Mouse (Mus musculus): ENCODE measurements around the gene Tapt1.
A peak's percentile ranks its signal among the peaks of the same experiment; 100 is the strongest.

Tapt1 gene

GRCm38 (mm10) chr5:44197806-44198205 is 28.6 kb downstream of the Tapt1 start:
- no peak for DNase-seq (ENCODE audit: low read depth)

- DNase-seq (ENCODE audit: low read depth), result no peak
Measured at GRCm38 (mm10) chr5:44196167-44196566, 30.3 kb downstream of the Tapt1 start.

- DNase-seq (ENCODE audit: low read depth), result no peak
Measured at GRCm38 (mm10) chr5:44187370-44187769, 39.1 kb downstream of the Tapt1 start.

GRCm38 (mm10) chr5:44181669-44182068 is 44.8 kb downstream of the Tapt1 start:
- DNase-seq (ENCODE audit: low read depth), result no peak

GRCm38 (mm10) chr5:44180450-44180849 is 46.0 kb downstream of the Tapt1 start:
- no peak for DNase-seq (ENCODE audit: low read depth)

GRCm38 (mm10) chr5:44174046-44174445 is 52.4 kb downstream of the Tapt1 start:
- no peak for DNase-seq (ENCODE audit: low read depth)

- no peak for DNase-seq (ENCODE audit: low read depth)
Measured at GRCm38 (mm10) chr5:44166866-44167265, 59.6 kb downstream of the Tapt1 start.

GRCm38 (mm10) chr5:44165854-44166253 is 60.6 kb downstream of the Tapt1 start:
- DNase-seq (ENCODE audit: low read depth), result peak; percentile 18

- no peak for DNase-seq (ENCODE audit: low read depth)
Measured at GRCm38 (mm10) chr5:44164233-44164776, 62.1 kb downstream of the Tapt1 start.

GRCm38 (mm10) chr5:44163318-44163717 is 63.1 kb downstream of the Tapt1 start:
- no peak for DNase-seq (ENCODE audit: low read depth)

GRCm38 (mm10) chr5:44162786-44163185 is 63.6 kb downstream of the Tapt1 start:
- no peak for DNase-seq (ENCODE audit: low read depth)

GRCm38 (mm10) chr5:44159679-44160438 is 66.6 kb downstream of the Tapt1 start:
- no peak for DNase-seq (ENCODE audit: low read depth)

GRCm38 (mm10) chr5:44159231-44159630 is 67.2 kb downstream of the Tapt1 start:
- DNase-seq (ENCODE audit: low read depth), result no peak

GRCm38 (mm10) chr5:44158458-44158857 is 68.0 kb downstream of the Tapt1 start:
- no peak for DNase-seq (ENCODE audit: low read depth)

GRCm38 (mm10) chr5:44157760-44158159 is 68.7 kb downstream of the Tapt1 start:
- DNase-seq (ENCODE audit: low read depth), result no peak

GRCm38 (mm10) chr5:44153050-44153449 is 73.4 kb downstream of the Tapt1 start:
- DNase-seq (ENCODE audit: low read depth), result no peak

GRCm38 (mm10) chr5:44151327-44152051 is 74.9 kb downstream of the Tapt1 start:
- DNase-seq (ENCODE audit: low read depth), result no peak

GRCm38 (mm10) chr5:44147732-44148131 is 78.7 kb downstream of the Tapt1 start:
- no peak for DNase-seq (ENCODE audit: low read depth)

- DNase-seq (ENCODE audit: low read depth), result peak; percentile 10
Measured at GRCm38 (mm10) chr5:44146437-44147332, 79.7 kb downstream of the Tapt1 start.

- DNase-seq (ENCODE audit: low read depth), result no peak
Measured at GRCm38 (mm10) chr5:44143467-44144235, 82.8 kb downstream of the Tapt1 start.

- DNase-seq (ENCODE audit: low read depth), result no peak
Measured at GRCm38 (mm10) chr5:44127487-44127886, 98.9 kb downstream of the Tapt1 start.
